Mouse (Mus musculus) heart, postnatal 0 days (tissue): Measurements from ENCODE around the gene Olfr1019. TPM values are rescaled to one million over a fixed set of nuclear protein-coding genes. Genes with fewer than 3 reads are reported as not detected.

Source experiments
- ATAC-seq: fragments of 200-750 bp; cut with Nextera tagmentation; 2 replicates; pipeline ENCODE4 v1.8.0; 2017; ENCODE audit warnings: low read depth, moderate number of reproducible peaks, moderate library complexity; ENCODE audit not compliant: insufficient read depth
- DNase-seq: peaks from one replicate; pipeline ENCODE4 v3.0.0-alpha.2; 2016; ENCODE audit warnings: low spot score
- H3K27ac ChIP-seq: fragments of 300-500 bp; sonication (generic); 2 replicates; pipeline ENCODE4 v1.5.1; 2014; ENCODE audit warnings: low read depth, mild to moderate bottlenecking
- H3K27me3 ChIP-seq: fragments of 300-500 bp; sonication (generic); 2 replicates; pipeline ENCODE4 v1.6.1; 2014; ENCODE audit warnings: low read length, mixed read lengths; ENCODE audit not compliant: control insufficient read depth, insufficient read depth
- H3K36me3 ChIP-seq: fragments of 300-500 bp; sonication (generic); replicated peaks from 2 replicates; pipeline ENCODE4 v1.6.1; 2014; ENCODE audit warnings: low read length, mixed read lengths; ENCODE audit not compliant: control insufficient read depth, insufficient read depth
- H3K4me1 ChIP-seq: fragments of 300-500 bp; sonication (generic); 2 replicates; pipeline ENCODE4 v1.6.1; 2014; ENCODE audit warnings: antibody characterized with exemption; ENCODE audit not compliant: control insufficient read depth, insufficient read depth
- H3K4me2 ChIP-seq: fragments of 300-500 bp; sonication (generic); 2 replicates; pipeline ENCODE4 v1.6.1; 2014; ENCODE audit warnings: low read depth, mild to moderate bottlenecking, low read length, moderate library complexity
- H3K4me3 ChIP-seq: fragments of 300-500 bp; sonication (generic); 2 replicates; pipeline ENCODE4 v1.5.1; 2014; ENCODE audit warnings: low read depth, low read length
- H3K9ac ChIP-seq: fragments of 300-500 bp; sonication (generic); replicated peaks from 2 replicates; pipeline ENCODE4 v1.6.1; 2014; ENCODE audit warnings: low read depth, low read length, mixed read lengths
- H3K9me3 ChIP-seq: fragments of 300-500 bp; sonication (generic); replicated peaks from 2 replicates; pipeline ENCODE4 v1.6.1; 2016; ENCODE audit warnings: low read length; ENCODE audit not compliant: control insufficient read depth
- CTCF ChIP-seq: IDR thresholded peaks from 2 replicates; pipeline ENCODE4 v1.5.1; 2016; ENCODE audit warnings: antibody characterized with exemption, control low read depth, low read depth
- EP300 ChIP-seq: IDR thresholded peaks from 2 replicates; pipeline ENCODE4 v1.6.1; 2016; ENCODE audit warnings: antibody characterized with exemption, low read depth
- WGBS: fragments of 180-500 bp; shearing (Covaris S2); extraction: QIAGEN DNeasy Blood & Tissue Kit; methylation state at CpG from one replicate; pipeline ENCODE4 v1.1.7; 2014; 5-methylcytosine and 5-hydroxymethylcytosine counted together
- polyA plus RNA-seq: library from polyadenylated mRNA; unstranded; fragments of >200 nt; fragmentation: Nextera tagmentation; extraction: Ambion mirVana; gene quantifications from 2 replicates; pipeline ENCODE4 v1.2.1, GENCODE M21; 2015
- total RNA-seq: library from RNA; depleted of rRNA; stranded (reverse); fragments of >200 nt; gene quantifications from 2 replicates; pipeline ENCODE4 v1.2.3, GENCODE M21; 2014; ENCODE audit warnings: low replicate concordance; rRNA removed

Olfr1019 gene
- total RNA-seq (not detected in 2 replicates), polyA plus RNA-seq (not detected in 2 replicates)

GRCm38 (mm10) chr2:85845383-85845782 lies at the start of gene Olfr1019:
Gene Olfr1019 (minus strand): TSS chr2:85845483.
- Histone ChIP-seq H3K4me2 (no peak within 1 kb of the TSS), H3K4me1 (no peaks in the 10 kb centered on the region), H3K9me3 (no peaks in the 10 kb centered on the region), H3K36me3 (no peaks in the 10 kb centered on the region), H3K4me3 (no peak within 1 kb of the TSS), H3K27ac (no peak within 1 kb of the TSS), H3K27me3 (no peaks in the 10 kb centered on the region), H3K9ac (no peak within 1 kb of the TSS)
- TF ChIP-seq EP300 (no peak), CTCF (no peak)
- ATAC-seq (no peak), DNase-seq (no peak)

GRCm38 (mm10) chr2:85885340-85885739 lies 40.1 kb upstream of the Olfr1019 start, which contains the start of gene Olfr1023:
Gene Olfr1023 (plus strand): TSS chr2:85885640.
- Histone ChIP-seq H3K4me3 (no peak within 1 kb of the TSS), H3K9ac (no peak within 1 kb of the TSS), H3K4me1 (no peaks in the 10 kb centered on the region), H3K27ac (no peak within 1 kb of the TSS), H3K36me3 (no peaks in the 10 kb centered on the region), H3K4me2 (no peak within 1 kb of the TSS), H3K9me3 (no peaks in the 10 kb centered on the region), H3K27me3 (no peaks in the 10 kb centered on the region)
- WGBS: 51% methylated on average over 2 of the region's 2 CpGs
- DNase-seq: no peak
- ATAC-seq: no peak
- TF ChIP-seq EP300: no peak
- no peak for TF ChIP-seq CTCF

GRCm38 (mm10) chr2:85868294-85868693 lies 23.0 kb upstream of the Olfr1019 start, which contains the start of gene Olfr1022:
Gene Olfr1022 (plus strand): TSS chr2:85868594.
- Histone ChIP-seq H3K4me3 (no peak within 1 kb of the TSS), H3K4me2 (no peak within 1 kb of the TSS), H3K36me3 (no peaks in the 10 kb centered on the region), H3K9me3 (no peaks in the 10 kb centered on the region), H3K27me3 (no peaks in the 10 kb centered on the region), H3K27ac (no peak within 1 kb of the TSS), H3K9ac (no peak within 1 kb of the TSS), H3K4me1 (no peaks in the 10 kb centered on the region)
- TF ChIP-seq CTCF (no peak), EP300 (no peak)
- WGBS: 39% methylated on average over 2 of the region's 2 CpGs
- no peak for ATAC-seq
- DNase-seq: no peak

GRCm38 (mm10) chr2:85846730-85847129 lies 1.4 kb upstream of the Olfr1019 start, which contains the start of gene Olfr1020:
Gene Olfr1020 (plus strand): TSS chr2:85847030.
- no peak within 1 kb of the TSS for H3K9ac ChIP-seq
- WGBS: 67% methylated on average over 1 of the region's 1 CpGs
- H3K36me3 ChIP-seq: no peaks in the 10 kb centered on the region
- no peaks in the 10 kb centered on the region for H3K4me1 ChIP-seq
- no peak for TF ChIP-seq CTCF
- TF ChIP-seq EP300: no peak
- no peaks in the 10 kb centered on the region for H3K27me3 ChIP-seq
- no peaks in the 10 kb centered on the region for H3K9me3 ChIP-seq
- no peak within 1 kb of the TSS for H3K4me3 ChIP-seq
- no peak within 1 kb of the TSS for H3K4me2 ChIP-seq
- H3K27ac ChIP-seq: no peak within 1 kb of the TSS
- no peak for DNase-seq
- ATAC-seq: no peak

- TF ChIP-seq EP300 (no peak), CTCF (no peak)
These were observed 27.1 kb downstream of the Olfr1019 start, which contains the start of gene Olfr1018 for GRCm38 (mm10) chr2:85818179-85818578. Gene Olfr1018 (plus strand): TSS chr2:85818479.

GRCm38 (mm10) chr2:85804501-85804900 lies 40.8 kb downstream of the Olfr1019 start:
- no peaks in the 10 kb centered on the region for H3K36me3 ChIP-seq
- ATAC-seq: no peak
- 67% methylated on average over 4 of the region's 4 CpGs for WGBS
- TF ChIP-seq EP300 (no peak), CTCF (no peak)
- H3K9ac ChIP-seq: no peak overlapping the region
- H3K4me1 ChIP-seq: no peaks in the 10 kb centered on the region
- H3K4me3 ChIP-seq: no peak overlapping the region
- no peak for DNase-seq
- H3K27ac ChIP-seq: no peak overlapping the region
- no peak overlapping the region for H3K4me2 ChIP-seq
- H3K27me3 ChIP-seq: no peaks in the 10 kb centered on the region
- no peaks in the 10 kb centered on the region for H3K9me3 ChIP-seq

More at GRCm38 (mm10) chr2:85818179-85818578, 27.1 kb downstream of the Olfr1019 start, which contains the start of gene Olfr1018:
- no peaks in the 10 kb centered on the region for H3K4me1 ChIP-seq
- H3K27ac ChIP-seq: no peak within 1 kb of the TSS
- no peak for DNase-seq
- H3K9ac ChIP-seq: no peak within 1 kb of the TSS
- H3K4me2 ChIP-seq: no peak within 1 kb of the TSS
- H3K4me3 ChIP-seq: no peak within 1 kb of the TSS
- no peaks in the 10 kb centered on the region for H3K9me3 ChIP-seq
- no peak for ATAC-seq
- H3K36me3 ChIP-seq: no peaks in the 10 kb centered on the region
- no peaks in the 10 kb centered on the region for H3K27me3 ChIP-seq
